Mouse (Mus musculus) liver, adult 10 weeks (tissue): ENCODE measurements around the gene Olfr403. TPM values are rescaled to one million over a fixed set of nuclear protein-coding genes. Genes with fewer than 3 reads are reported as not detected.

ENCODE experiments used
- polyA plus RNA-seq: library from polyadenylated mRNA; stranded (reverse); fragments of 350-450 nt; fragmentation: Illumina TruSeq; extraction: RNeasy Lipid Tissue Mini Kit (QIAGEN cat#74804); gene quantifications from one replicate; pipeline ENCODE4 v1.2.3, GENCODE M21; 2014; ENCODE audit warnings: low read depth, low replicate concordance

The Olfr403 gene
- not detected for polyA plus RNA-seq

GRCm38 (mm10) chr11:74185949-74186348 is at the start of gene Olfr403:
TSS of gene Olfr403 (plus strand) at chr11:74186249.

GRCm38 (mm10) chr11:74153229-74153628 is 32.8 kb upstream of the Olfr403 start, which contains the start of gene Olfr402:
TSS of gene Olfr402 (plus strand) at chr11:74153529.

GRCm38 (mm10) chr11:74211279-74211678 is 25.2 kb downstream of the Olfr403 start, which contains the start of gene Olfr43:
TSS of gene Olfr43 (minus strand) at chr11:74211379.

Other genes with a start within 250 kb of the Olfr403 start
- not detected for gene Olfr23, start 249.6 kb upstream of the Olfr403 start, polyA plus RNA-seq
- gene Olfr397, start 225.4 kb upstream of the Olfr403 start, polyA plus RNA-seq: not detected
- not detected for gene Olfr398, start 195.8 kb upstream of the Olfr403 start, polyA plus RNA-seq
- not detected for gene Olfr139, start 129.7 kb upstream of the Olfr403 start, polyA plus RNA-seq
- gene Olfr399, start 129.6 kb upstream of the Olfr403 start, polyA plus RNA-seq: not detected
- gene Zfp616, start 116.3 kb upstream of the Olfr403 start, polyA plus RNA-seq: not detected
- gene Olfr401, start 72.5 kb upstream of the Olfr403 start, polyA plus RNA-seq: not detected
- not detected for gene Olfr402, start 32.7 kb upstream of the Olfr403 start, polyA plus RNA-seq
- not detected for gene Olfr43, start 25.1 kb downstream of the Olfr403 start, polyA plus RNA-seq
- gene Olfr406, start 73.6 kb downstream of the Olfr403 start, polyA plus RNA-seq: not detected
- not detected for gene Olfr59, start 97.5 kb downstream of the Olfr403 start, polyA plus RNA-seq
- gene Olfr410, start 151.8 kb downstream of the Olfr403 start, polyA plus RNA-seq: not detected
- gene Olfr411, start 166.4 kb downstream of the Olfr403 start, polyA plus RNA-seq: not detected
- gene Olfr412, start 175.8 kb downstream of the Olfr403 start, polyA plus RNA-seq: not detected